Mouse (Mus musculus) liver, postnatal 0 days (tissue): ENCODE measurements around the gene Gp1bb.

Experiments used
- CTCF ChIP-seq: sonication (generic); IDR thresholded peaks from 2 replicates; pipeline ENCODE4 v1.5.1; 2016; ENCODE audit warnings: antibody characterized with exemption, low read depth
- EP300 ChIP-seq: IDR thresholded peaks from 2 replicates; pipeline ENCODE4 v1.6.1; 2016; ENCODE audit warnings: antibody characterized with exemption, low read depth, mild to moderate bottlenecking

DNA sequence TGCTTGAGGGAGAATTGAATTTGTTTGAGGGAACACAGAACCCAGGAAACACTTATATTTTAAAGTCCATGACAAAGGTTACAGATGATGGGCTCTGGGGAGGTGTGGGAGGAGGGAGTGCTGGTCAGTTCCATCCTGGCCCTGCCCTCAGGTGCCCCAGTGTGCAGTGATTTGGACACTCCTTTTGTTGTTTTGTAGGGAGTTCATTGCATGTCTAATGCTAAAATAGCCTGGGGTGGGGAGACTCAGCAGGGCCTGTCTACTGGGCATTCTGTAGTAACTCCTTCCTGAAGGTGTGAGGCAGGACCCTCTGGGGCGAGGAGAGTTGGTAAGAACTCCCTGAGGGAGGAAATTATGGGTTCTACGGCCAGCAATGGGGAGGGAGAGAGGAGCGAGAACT, 14.6 kb upstream of the Gp1bb start:
- TF ChIP-seq CTCF (no peak), EP300 (no peak)
